Mouse (Mus musculus): ENCODE measurements at regions not wholly inside any gene's neighbourhood (a gene's known extent, or its start where the extent isn't known, plus 50 kb on each side); places are given as distances from the start of the nearest gene placed in this dataset.

GRCm38 (mm10) chr13:37664116-37664515 is 114.1 kb upstream of the Rreb1 start:
- no peak for ATAC-seq

- no peak for ATAC-seq
These were observed 111.8 kb upstream of the Rreb1 start for GRCm38 (mm10) chr13:37666207-37667003.

- no peak for ATAC-seq
These were observed 110.8 kb upstream of the Rreb1 start for GRCm38 (mm10) chr13:37667386-37667785.

GRCm38 (mm10) chr13:37667871-37668270 is 110.3 kb upstream of the Rreb1 start:
- ATAC-seq = no peak

- no peak for ATAC-seq
These were observed 107.1 kb upstream of the Rreb1 start for GRCm38 (mm10) chr13:37671109-37671508.

- no peak for ATAC-seq
These were observed 103.4 kb upstream of the Rreb1 start for GRCm38 (mm10) chr13:37674676-37675350.

GRCm38 (mm10) chr13:37675718-37676117 is 102.5 kb upstream of the Rreb1 start:
- no peak for ATAC-seq

GRCm38 (mm10) chr13:37676912-37677311 is 101.3 kb upstream of the Rreb1 start:
- ATAC-seq = no peak

- ATAC-seq = no peak
These were observed 99.9 kb upstream of the Rreb1 start for GRCm38 (mm10) chr13:37678251-37678650.

GRCm38 (mm10) chr13:37678772-37679171 is 99.4 kb upstream of the Rreb1 start:
- no peak for ATAC-seq

GRCm38 (mm10) chr13:37680837-37681619 is 97.2 kb upstream of the Rreb1 start:
- no peak for ATAC-seq

GRCm38 (mm10) chr13:37683045-37683679 is 95.0 kb upstream of the Rreb1 start:
- ATAC-seq = no peak

- ATAC-seq = no peak
These were observed 92.6 kb upstream of the Rreb1 start for GRCm38 (mm10) chr13:37685617-37686016.

GRCm38 (mm10) chr13:37686109-37686508 is 92.1 kb upstream of the Rreb1 start:
- no peak for ATAC-seq

GRCm38 (mm10) chr13:37689127-37689777 is 88.9 kb upstream of the Rreb1 start:
- no peak for ATAC-seq

- no peak for ATAC-seq
These were observed 86.2 kb upstream of the Rreb1 start for GRCm38 (mm10) chr13:37691855-37692445.

- ATAC-seq = no peak
These were observed 84.6 kb upstream of the Rreb1 start for GRCm38 (mm10) chr13:37693617-37694016.

- no peak for ATAC-seq
These were observed 73.7 kb upstream of the Rreb1 start for GRCm38 (mm10) chr13:37704475-37704874.

- no peak for ATAC-seq
These were observed 72.7 kb upstream of the Rreb1 start for GRCm38 (mm10) chr13:37705482-37705881.

GRCm38 (mm10) chr13:37710913-37711312 is 67.3 kb upstream of the Rreb1 start:
- ATAC-seq = no peak

- no peak for ATAC-seq
These were observed 65.2 kb upstream of the Rreb1 start for GRCm38 (mm10) chr13:37712908-37713496.
